Mouse (Mus musculus) CH12.LX (cell line): ENCODE measurements around the gene Lrrc28.

Experiments used
- CTCF ChIP-seq, 2 experiments: IDR thresholded peaks in 1 of 2; conservative IDR thresholded peaks in 1 of 2; 2 replicates each; pipeline ENCODE4 v1.5.1; 2011 to 2012; ENCODE audit warnings: low read depth in 2 of 2, low read length in 2 of 2, improper control_type of control experiment in 1 of 2, inconsistent platforms in 1 of 2, mild to moderate bottlenecking in 1 of 2, moderate library complexity in 1 of 2
- E2F4 ChIP-seq: IDR thresholded peaks from 2 replicates; pipeline ENCODE4 v1.6.1; 2011; ENCODE audit warnings: low read depth, low read length, improper control_type of control experiment; ENCODE audit not compliant: insufficient replicate concordance
- EP300 ChIP-seq: IDR thresholded peaks from 2 replicates; pipeline ENCODE4 v1.6.1; 2011; ENCODE audit warnings: low read length, improper control_type of control experiment
- ETS1 ChIP-seq: conservative IDR thresholded peaks from 2 replicates; pipeline ENCODE4 v1.6.1; 2012; ENCODE audit warnings: low read depth, mild to moderate bottlenecking, inconsistent platforms, low read length, improper control_type of control experiment, moderate library complexity
- IRF4 ChIP-seq: IDR thresholded peaks from 2 replicates; pipeline ENCODE4 v1.6.1; 2014; ENCODE audit warnings: low read depth, mild to moderate bottlenecking, inconsistent platforms, low read length, improper control_type of control experiment
- KAT2A ChIP-seq: IDR thresholded peaks from 2 replicates; pipeline ENCODE4 v1.6.1; 2012; ENCODE audit warnings: low read length, improper control_type of control experiment, inconsistent platforms; ENCODE audit not compliant: insufficient replicate concordance
- MAX ChIP-seq: IDR thresholded peaks from 2 replicates; pipeline ENCODE4 v1.6.1; 2011; ENCODE audit warnings: low read length, improper control_type of control experiment
- MXI1 ChIP-seq: IDR thresholded peaks from 2 replicates; pipeline ENCODE4 v1.6.1; 2011; ENCODE audit warnings: mild to moderate bottlenecking, low read depth, low read length, improper control_type of control experiment
- PAX5 ChIP-seq: IDR thresholded peaks from 2 replicates; pipeline ENCODE4 v1.6.1; 2012; ENCODE audit warnings: low read length, inconsistent platforms, mixed read lengths
- POLR2A ChIP-seq: IDR thresholded peaks from 2 replicates; pipeline ENCODE4 v1.6.1; 2011; ENCODE audit warnings: low read depth, mild to moderate bottlenecking, improper control_type of control experiment, low read length
- RCOR1 ChIP-seq: conservative IDR thresholded peaks from 2 replicates; pipeline ENCODE4 v1.6.1; 2012; ENCODE audit warnings: low read depth, mild to moderate bottlenecking, inconsistent platforms, low read length, improper control_type of control experiment
- SMC3 ChIP-seq: IDR thresholded peaks from 2 replicates; pipeline ENCODE4 v1.6.1; 2011; ENCODE audit warnings: low read depth, low read length, improper control_type of control experiment
- ZKSCAN1 ChIP-seq: IDR thresholded peaks from 2 replicates; pipeline ENCODE4 v1.6.1; 2012; ENCODE audit warnings: low read depth, inconsistent platforms, low read length, improper control_type of control experiment, borderline replicate concordance
- ZNF384 ChIP-seq: IDR thresholded peaks from 2 replicates; pipeline ENCODE4 v1.6.1; 2012; ENCODE audit warnings: low read depth, low read length, improper control_type of control experiment, inconsistent platforms

DNA sequence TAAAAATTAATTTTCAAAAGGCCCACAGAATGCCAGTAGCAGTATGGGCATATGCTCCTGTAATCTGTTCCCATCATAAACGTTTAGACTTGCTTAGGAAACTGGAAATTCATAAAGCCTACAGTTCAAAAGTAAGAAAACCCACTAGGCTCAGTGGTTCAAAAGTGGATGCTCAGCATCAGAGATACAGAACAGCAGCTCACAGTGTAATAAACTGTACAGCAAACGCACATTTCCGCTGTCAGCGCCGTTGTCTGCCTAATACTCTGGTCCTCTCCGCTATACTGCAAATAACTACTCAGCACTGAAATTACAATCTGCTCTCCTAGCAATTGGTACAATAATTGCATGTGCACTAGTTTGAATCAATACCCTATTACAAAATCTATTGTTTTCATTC lies 67.0 kb downstream of the Lrrc28 start:
- TF ChIP-seq ETS1 (no peak), POLR2A (no peak), MXI1 (no peak), CTCF (conservative IDR thresholded peaks at IDR 0.05 in 1 of 2, IDR thresholded peaks at IDR 0.05 in 1 of 2; ENCODE audit: low read depth in 2 of 2, low read length in 2 of 2) (no peak), KAT2A (no peak), RCOR1 (no peak), SMC3 (no peak), E2F4 (no peak), EP300 (no peak), ZKSCAN1 (no peak), MAX (no peak), PAX5 (no peak), IRF4 (no peak), ZNF384 (no peak)
